Mouse (Mus musculus): ENCODE results near the gene Xrra1. TPM values are rescaled to one million over a fixed set of nuclear protein-coding genes. Genes with fewer than 3 reads are reported as not detected.
"Not testable (repeated sequence)": the region's sequence is repeated elsewhere in the genome, so short reads cannot be mapped to it uniquely, and the experiment has no call there.

The Xrra1 gene
- total RNA-seq (2014; rRNA removed) (1.6 and 2.4 TPM in 2 replicates), polyA plus RNA-seq (2015; fragmentation: Nextera tagmentation; extraction: Ambion mirVana) (1.9 and 2.1 TPM in 2 replicates)

GRCm38 (mm10) chr7:99858813-99859585, at the start of gene Xrra1:
Xrra1 (plus strand) TSS chr7:99859116.
- Histone ChIP-seq H3K27ac (ENCODE audit: low read depth, low read length) (peak within 1 kb of the TSS; percentile 70), H3K9ac (replicated peaks; ENCODE audit: low read length, poor library complexity, severe bottlenecking) (peak within 1 kb of the TSS; percentile 64), H3K4me2 (ENCODE audit: low read depth, low read length, poor library complexity, severe bottlenecking) (peak within 1 kb of the TSS; percentile 76), H3K27me3 (ENCODE audit: insufficient read depth, low read length) (no peaks in the 10 kb centered on the region), H3K4me3 (ENCODE audit: low read depth, low read length) (peak within 1 kb of the TSS; percentile 51), H3K4me1 (ENCODE audit: insufficient read depth, low read length) (peaks cover 8% of the 10 kb centered on the region; the same call in 1 of the 2 replicates), H3K36me3 (ENCODE audit: insufficient read depth, low read length) (no peaks in the 10 kb centered on the region), H3K9me3 (ENCODE audit: low read length) (no peaks in the 10 kb centered on the region)
- WGBS: under 1% methylated on average over 42 of the region's 42 CpGs
- DNase-seq (ENCODE audit: low spot score) (peak; percentile 100), ATAC-seq (ENCODE audit: low FRiP score) (peak; percentile 98)
- 0 out of 2 replicates have a peak, but pooled peaks have one; percentile 18 for TF ChIP-seq CTCF (IDR thresholded peaks at IDR 0.05)

DNA sequence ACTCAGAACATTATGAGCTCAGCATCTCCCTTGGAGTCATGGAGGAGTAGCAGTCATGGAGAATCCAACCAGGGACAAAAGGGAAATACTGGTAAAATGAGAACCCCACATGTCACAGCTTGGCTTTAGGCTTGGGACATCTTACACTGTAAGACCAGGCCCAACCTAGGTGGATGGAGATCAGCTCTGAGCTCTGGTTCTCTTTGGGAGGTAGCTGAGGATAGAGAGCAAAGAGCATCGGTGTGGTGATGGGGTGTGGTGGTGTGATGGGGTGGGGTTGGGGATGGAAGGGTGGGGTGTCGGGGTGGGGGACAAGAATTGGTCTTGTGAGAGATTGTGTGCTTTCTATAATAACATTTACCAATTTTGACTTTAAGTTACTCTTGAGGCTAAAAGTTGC, 48.1 kb upstream of the Xrra1 start:
- H3K4me3 ChIP-seq (ENCODE audit: low read depth, low read length): no peak overlapping the region
- 87% methylated on average over 2 of the region's 2 CpGs for WGBS
- no peaks in the 10 kb centered on the region for H3K36me3 ChIP-seq (ENCODE audit: insufficient read depth, low read length)
- TF ChIP-seq CTCF (IDR thresholded peaks at IDR 0.05): no peak
- DNase-seq (ENCODE audit: low spot score) (no peak), ATAC-seq (ENCODE audit: low FRiP score) (no peak)
- no peaks in the 10 kb centered on the region for H3K27me3 ChIP-seq (ENCODE audit: insufficient read depth, low read length)
- H3K4me1 ChIP-seq (ENCODE audit: insufficient read depth, low read length): no peaks in the 10 kb centered on the region
- H3K9ac ChIP-seq (replicated peaks; ENCODE audit: low read length, poor library complexity, severe bottlenecking): no peak overlapping the region
- no peak overlapping the region for H3K27ac ChIP-seq (ENCODE audit: low read depth, low read length)
- no peak overlapping the region for H3K4me2 ChIP-seq (ENCODE audit: low read depth, low read length, poor library complexity, severe bottlenecking)
- no peaks in the 10 kb centered on the region for H3K9me3 ChIP-seq (ENCODE audit: low read length)

- Histone ChIP-seq H3K4me2 (ENCODE audit: low read depth, low read length, poor library complexity, severe bottlenecking) (no peak overlapping the region), H3K4me3 (ENCODE audit: low read depth, low read length) (no peak overlapping the region), H3K9ac (replicated peaks; ENCODE audit: low read length, poor library complexity, severe bottlenecking) (no peak overlapping the region), H3K36me3 (ENCODE audit: insufficient read depth, low read length) (no peaks in the 10 kb centered on the region), H3K27me3 (ENCODE audit: insufficient read depth, low read length) (no peaks in the 10 kb centered on the region), H3K4me1 (ENCODE audit: insufficient read depth, low read length) (no peaks in the 10 kb centered on the region), H3K9me3 (ENCODE audit: low read length) (no peaks in the 10 kb centered on the region), H3K27ac (ENCODE audit: low read depth, low read length) (no peak overlapping the region)
- no peak for ATAC-seq (ENCODE audit: low FRiP score)
- no peak for DNase-seq (ENCODE audit: low spot score)
- no peak for TF ChIP-seq CTCF (IDR thresholded peaks at IDR 0.05)
- 94% methylated on average over 4 of the region's 4 CpGs for WGBS
These were observed 47.3 kb upstream of the Xrra1 start for GRCm38 (mm10) chr7:99811661-99812060.

DNA sequence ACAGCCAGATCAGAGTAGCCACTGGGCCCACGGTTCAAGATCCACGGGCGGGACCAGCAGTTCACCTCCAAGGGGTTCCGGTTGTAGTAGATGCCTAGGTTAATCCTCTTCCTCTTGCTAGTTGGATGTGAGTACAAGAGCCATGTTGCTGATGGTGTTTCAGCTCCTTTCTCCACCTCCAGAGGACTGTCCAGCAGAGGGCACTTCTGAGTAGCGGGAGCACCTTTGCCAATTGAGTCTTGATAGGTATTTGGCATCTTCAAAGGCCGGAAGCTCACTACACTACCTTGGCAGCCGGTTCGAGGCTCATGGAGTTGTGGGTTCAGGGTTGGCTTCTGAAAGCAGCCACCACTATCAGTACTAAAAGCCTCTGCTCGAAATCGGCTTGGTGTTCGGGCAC, 45.5 kb upstream of the Xrra1 start:
- Histone ChIP-seq H3K4me1 (ENCODE audit: insufficient read depth, low read length) (no peaks in the 10 kb centered on the region), H3K9ac (replicated peaks; ENCODE audit: low read length, poor library complexity, severe bottlenecking) (no peak overlapping the region), H3K4me2 (ENCODE audit: low read depth, low read length, poor library complexity, severe bottlenecking) (no peak overlapping the region), H3K9me3 (ENCODE audit: low read length) (no peaks in the 10 kb centered on the region), H3K4me3 (ENCODE audit: low read depth, low read length) (no peak overlapping the region), H3K36me3 (ENCODE audit: insufficient read depth, low read length) (no peaks in the 10 kb centered on the region), H3K27ac (ENCODE audit: low read depth, low read length) (no peak overlapping the region), H3K27me3 (ENCODE audit: insufficient read depth, low read length) (no peaks in the 10 kb centered on the region)
- no peak for DNase-seq (ENCODE audit: low spot score)
- no peak for ATAC-seq (ENCODE audit: low FRiP score)
- 90% methylated on average over 11 of the region's 11 CpGs for WGBS
- peak; percentile 54 for TF ChIP-seq CTCF (IDR thresholded peaks at IDR 0.05)

DNA sequence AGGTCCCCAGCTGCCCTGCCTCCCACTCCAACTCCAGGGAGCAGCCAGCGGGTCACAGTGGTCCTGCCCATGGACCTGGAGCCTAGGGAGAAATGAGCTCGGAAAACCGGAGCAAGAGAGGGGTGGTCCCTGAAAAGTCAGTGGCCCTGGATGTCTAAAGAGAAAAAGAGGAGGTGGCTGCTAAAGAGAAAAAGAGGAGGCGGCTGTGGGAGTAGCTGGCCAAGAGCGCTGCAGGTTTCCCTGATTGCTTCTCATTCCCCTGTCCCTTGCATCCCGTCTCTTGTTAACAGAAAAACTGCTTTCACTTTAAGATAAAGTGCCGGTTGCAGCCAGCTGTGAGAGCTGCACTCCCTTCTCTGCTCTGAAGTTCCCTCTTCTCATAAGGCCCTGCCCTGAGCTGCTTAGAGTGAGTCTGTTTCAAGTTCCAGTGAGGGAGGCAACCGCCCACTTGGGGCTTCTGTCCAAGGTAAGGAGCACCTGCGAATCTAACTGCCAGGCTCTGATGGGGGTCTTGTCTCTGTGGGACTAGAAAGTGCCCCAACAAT, 40.7 kb upstream of the Xrra1 start:
- not testable (repeated sequence) for H3K9ac ChIP-seq (replicated peaks; ENCODE audit: low read length, poor library complexity, severe bottlenecking); H3K4me2 ChIP-seq (ENCODE audit: low read depth, low read length, poor library complexity, severe bottlenecking); H3K36me3 ChIP-seq (ENCODE audit: insufficient read depth, low read length); ATAC-seq (ENCODE audit: low FRiP score); H3K27ac ChIP-seq (ENCODE audit: low read depth, low read length); DNase-seq (ENCODE audit: low spot score); H3K4me1 ChIP-seq (ENCODE audit: insufficient read depth, low read length); H3K4me3 ChIP-seq (ENCODE audit: low read depth, low read length); H3K9me3 ChIP-seq (ENCODE audit: low read length); H3K27me3 ChIP-seq (ENCODE audit: insufficient read depth, low read length)
- WGBS: 25% methylated on average over 9 of the region's 9 CpGs

DNA sequence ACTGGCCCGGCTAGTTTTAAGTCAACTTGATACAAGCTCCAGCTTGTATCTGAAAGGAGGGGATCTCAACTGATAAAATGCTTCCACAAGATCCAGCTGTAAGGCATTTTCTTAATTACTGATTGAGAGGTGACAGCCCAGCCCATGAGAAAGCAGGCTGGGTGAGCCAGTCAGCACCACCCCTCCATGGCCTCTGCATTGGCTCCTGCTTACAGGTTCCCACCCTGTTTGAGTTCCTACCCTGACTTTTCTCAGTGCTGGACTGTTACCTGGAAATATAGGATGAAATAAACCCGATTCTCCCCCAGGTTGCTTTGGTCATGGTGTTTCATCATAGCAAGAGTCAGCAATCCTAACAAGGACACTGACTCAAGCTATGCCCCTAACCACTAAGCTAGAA, 37.0 kb upstream of the Xrra1 start:
- H3K27ac ChIP-seq (ENCODE audit: low read depth, low read length): no peak overlapping the region
- no peak overlapping the region for H3K4me3 ChIP-seq (ENCODE audit: low read depth, low read length)
- no peaks in the 10 kb centered on the region for H3K4me1 ChIP-seq (ENCODE audit: insufficient read depth, low read length)
- no peaks in the 10 kb centered on the region for H3K36me3 ChIP-seq (ENCODE audit: insufficient read depth, low read length)
- TF ChIP-seq CTCF (IDR thresholded peaks at IDR 0.05): no peak
- H3K9ac ChIP-seq (replicated peaks; ENCODE audit: low read length, poor library complexity, severe bottlenecking): no peak overlapping the region
- no peaks in the 10 kb centered on the region for H3K27me3 ChIP-seq (ENCODE audit: insufficient read depth, low read length)
- WGBS: 84% methylated on average over 2 of the region's 2 CpGs
- DNase-seq (ENCODE audit: low spot score) (no peak), ATAC-seq (ENCODE audit: low FRiP score) (no peak)
- no peaks in the 10 kb centered on the region for H3K9me3 ChIP-seq (ENCODE audit: low read length)
- H3K4me2 ChIP-seq (ENCODE audit: low read depth, low read length, poor library complexity, severe bottlenecking): no peak overlapping the region
